Mouse (Mus musculus) embryonic facial prominence, embryonic 11.5 days (tissue): ENCODE measurements around the gene Lins1. TPM values are rescaled to one million over a fixed set of nuclear protein-coding genes. Genes with fewer than 3 reads are reported as not detected.
A peak's percentile ranks its signal among the peaks of the same experiment; 100 is the strongest.

Experiments used
- ATAC-seq: fragments of 200-750 bp; cut with Nextera tagmentation; replicated peaks from 2 replicates; pipeline ENCODE4 v1.8.0; 2017; ENCODE audit warnings: low read depth; ENCODE audit not compliant: insufficient number of reproducible peaks, low FRiP score, low TSS enrichment
- DNase-seq: peaks from one replicate; pipeline ENCODE4 v3.0.0-alpha.2; 2015; ENCODE audit warnings: low spot score
- H3K27ac ChIP-seq: fragments of 300-500 bp; sonication (generic); replicated peaks from 2 replicates; pipeline ENCODE4 v1.5.1; 2014; ENCODE audit warnings: mild to moderate bottlenecking, low read depth, low read length, control low read depth
- H3K27me3 ChIP-seq: fragments of 300-500 bp; sonication (generic); 2 replicates; pipeline ENCODE4 v1.6.1; 2014; ENCODE audit warnings: mild to moderate bottlenecking, low read length, moderate library complexity, mixed read lengths; ENCODE audit not compliant: control insufficient read depth, insufficient read depth
- H3K36me3 ChIP-seq: fragments of 300-500 bp; sonication (generic); replicated peaks from 2 replicates; pipeline ENCODE4 v1.6.1; 2014; ENCODE audit warnings: low read depth, mild to moderate bottlenecking, low read length, moderate library complexity, mixed read lengths; ENCODE audit not compliant: control insufficient read depth, insufficient read depth
- H3K4me1 ChIP-seq: fragments of 300-500 bp; sonication (generic); 2 replicates; pipeline ENCODE4 v1.6.1; 2014; ENCODE audit warnings: low read length, mixed read lengths; ENCODE audit not compliant: control insufficient read depth, insufficient read depth
- H3K4me2 ChIP-seq: fragments of 300-500 bp; sonication (generic); 2 replicates; pipeline ENCODE4 v1.6.1; 2014; ENCODE audit warnings: low read depth, mild to moderate bottlenecking, control low read depth, low read length, moderate library complexity
- H3K4me3 ChIP-seq: fragments of 300-500 bp; sonication (generic); 2 replicates; pipeline ENCODE4 v1.5.1; 2014; ENCODE audit warnings: low read depth, low read length, control low read depth
- H3K9ac ChIP-seq: fragments of 300-500 bp; sonication (generic); replicated peaks from 2 replicates; pipeline ENCODE4 v1.6.1; 2014; ENCODE audit warnings: mild to moderate bottlenecking, control low read depth, low read length
- H3K9me3 ChIP-seq: fragments of 300-500 bp; sonication (generic); replicated peaks from 2 replicates; pipeline ENCODE4 v1.6.1; 2016; ENCODE audit warnings: mild to moderate bottlenecking, low read length, inconsistent platforms, mixed read lengths; ENCODE audit not compliant: control insufficient read depth
- WGBS: fragments of 180-500 bp; shearing (Covaris S2); extraction: QIAGEN DNeasy Blood & Tissue Kit; methylation state at CpG from one replicate; pipeline ENCODE4 v1.1.7; 2014; 5-methylcytosine and 5-hydroxymethylcytosine counted together
- polyA plus RNA-seq: library from polyadenylated mRNA; unstranded; fragments of >200 nt; fragmentation: Nextera tagmentation; extraction: Ambion mirVana; gene quantifications from 2 replicates; pipeline ENCODE4 v1.2.1, GENCODE M21; 2014

Lins1 gene
- polyA plus RNA-seq = 26.9 and 29.6 TPM in 2 replicates

DNA sequence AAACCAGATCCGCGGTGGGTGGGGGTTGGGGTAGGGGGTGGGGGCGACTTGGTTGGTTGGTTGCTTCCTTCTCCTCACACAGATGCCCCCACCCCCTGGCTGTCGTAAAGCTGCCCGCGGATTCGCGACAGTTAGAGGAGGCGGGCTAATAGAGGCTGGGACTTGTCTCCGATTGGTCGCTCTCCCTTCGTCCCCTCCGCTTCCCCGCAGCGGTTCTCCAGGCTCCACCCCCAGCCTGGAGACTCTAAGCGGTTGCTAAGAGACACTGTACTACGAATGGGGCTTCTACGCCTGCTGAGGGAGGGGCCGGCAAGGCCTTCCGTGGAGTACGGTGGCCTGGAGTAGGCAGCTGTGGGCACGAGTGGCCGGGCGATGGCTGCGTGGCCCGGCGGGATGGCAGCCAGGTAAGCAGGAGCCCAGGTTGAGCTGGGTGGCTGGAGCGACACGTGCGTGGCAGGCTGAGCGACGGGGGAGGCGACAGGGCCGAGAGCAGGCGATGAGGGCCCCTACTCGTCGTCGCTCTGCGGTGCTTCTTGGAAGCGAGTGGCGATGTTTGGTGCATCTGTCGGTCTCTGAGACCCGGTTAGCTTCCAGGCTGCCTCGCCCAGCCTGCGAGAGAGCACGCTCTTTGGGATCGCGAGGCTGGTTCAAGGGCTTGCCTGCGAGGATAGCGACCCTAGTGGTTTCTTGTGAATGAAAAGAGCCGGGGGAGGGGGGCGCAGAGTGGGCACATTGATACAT is at the start of gene Lins1:
Lins1 (plus strand) TSS at position 270 of the 741 bp plus-strand sequence.
- no peaks in the 10 kb centered on the region for H3K36me3 ChIP-seq
- H3K4me1 ChIP-seq = no peaks in the 10 kb centered on the region
- DNase-seq (peak; percentile 99), ATAC-seq (peak; percentile 99)
- H3K4me2 ChIP-seq = peak within 1 kb of the TSS; percentile 82
- peak within 1 kb of the TSS; percentile 79 for H3K9ac ChIP-seq
- peak within 1 kb of the TSS; percentile 77 for H3K27ac ChIP-seq
- no peaks in the 10 kb centered on the region for H3K9me3 ChIP-seq
- H3K27me3 ChIP-seq = no peaks in the 10 kb centered on the region
- WGBS = under 1% methylated on average over 52 of the region's 52 CpGs
- peak within 1 kb of the TSS; percentile 78 for H3K4me3 ChIP-seq

DNA sequence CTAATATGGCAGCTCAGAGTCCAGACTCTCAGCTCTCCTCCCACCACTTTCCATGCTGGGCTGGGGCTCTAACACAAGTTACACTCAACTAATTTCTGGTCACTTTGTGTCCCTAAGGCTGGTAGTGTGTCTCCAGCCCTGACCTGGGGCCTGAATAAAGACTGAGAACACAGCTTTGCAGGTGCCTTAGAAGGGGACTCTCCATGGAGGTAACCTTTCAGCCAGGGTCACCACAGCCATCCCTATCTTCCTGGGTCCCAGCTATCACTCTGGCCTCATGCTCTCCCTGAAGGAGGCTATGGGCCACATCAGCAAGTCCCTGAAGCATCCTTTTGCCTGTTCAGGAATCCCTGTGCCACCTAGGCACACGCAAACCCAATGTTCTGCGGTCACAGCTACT is 44.0 kb upstream of the Lins1 start:
- Histone ChIP-seq H3K27me3 (no peaks in the 10 kb centered on the region), H3K9me3 (no peaks in the 10 kb centered on the region), H3K9ac (no peak overlapping the region), H3K4me1 (no peaks in the 10 kb centered on the region), H3K4me2 (no peak overlapping the region), H3K36me3 (no peaks in the 10 kb centered on the region; the same call in 1 of the 2 replicates), H3K4me3 (no peak overlapping the region), H3K27ac (no peak overlapping the region)
- no peak for DNase-seq
- no peak for ATAC-seq
- 97% methylated on average over 2 of the region's 2 CpGs for WGBS

DNA sequence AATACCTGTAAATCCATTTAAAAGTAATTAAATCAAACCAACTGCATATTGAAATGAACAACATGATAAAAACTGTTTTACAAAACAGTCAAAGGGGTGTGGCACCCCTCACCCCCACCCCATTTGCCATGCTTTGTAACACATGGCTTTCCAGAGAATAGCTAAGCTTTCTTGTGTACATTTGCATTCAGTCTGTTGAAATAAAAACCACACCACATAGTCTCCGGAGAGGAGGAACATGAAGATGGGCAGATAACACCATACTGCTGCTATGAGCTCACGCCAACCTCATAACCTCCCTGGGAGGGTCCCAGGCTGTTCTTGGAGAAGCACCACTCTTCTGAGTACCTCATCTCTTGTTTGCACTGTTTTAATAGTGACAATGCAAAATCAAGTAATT is 40.5 kb upstream of the Lins1 start:
- H3K9me3 ChIP-seq = no peaks in the 10 kb centered on the region
- no peak overlapping the region for H3K9ac ChIP-seq
- WGBS = 91% methylated on average over 2 of the region's 2 CpGs
- H3K27me3 ChIP-seq = no peaks in the 10 kb centered on the region
- no peak overlapping the region for H3K4me2 ChIP-seq
- H3K4me1 ChIP-seq = no peaks in the 10 kb centered on the region
- H3K36me3 ChIP-seq = no peaks in the 10 kb centered on the region
- ATAC-seq (no peak), DNase-seq (no peak)
- no peak overlapping the region for H3K4me3 ChIP-seq
- no peak overlapping the region for H3K27ac ChIP-seq

DNA sequence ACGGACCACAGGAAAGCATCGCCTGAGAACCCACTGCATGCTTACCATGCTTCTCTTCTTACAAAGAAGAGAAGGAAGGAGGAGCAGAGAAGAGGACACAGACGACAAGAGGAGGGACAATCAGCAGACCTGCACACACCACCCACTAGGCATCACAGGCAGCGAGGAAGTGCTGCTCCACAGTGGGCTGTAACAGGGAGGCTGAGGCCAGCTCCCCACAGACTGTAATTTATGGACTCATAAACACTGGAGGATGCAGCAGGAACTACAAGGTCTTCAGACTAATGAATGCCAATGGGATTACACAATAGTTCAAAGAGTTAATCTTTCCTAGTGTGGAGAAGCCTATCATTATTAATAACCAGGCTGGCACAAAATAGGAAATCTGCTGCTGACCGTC is 38.8 kb upstream of the Lins1 start:
- H3K4me3 ChIP-seq = no peak overlapping the region
- no peaks in the 10 kb centered on the region for H3K9me3 ChIP-seq
- ATAC-seq (no peak), DNase-seq (no peak)
- H3K36me3 ChIP-seq = no peaks in the 10 kb centered on the region; the same call in 1 of the 2 replicates
- 83% methylated on average over 5 of the region's 5 CpGs for WGBS
- no peak overlapping the region for H3K9ac ChIP-seq
- no peak overlapping the region for H3K4me2 ChIP-seq
- no peaks in the 10 kb centered on the region for H3K27me3 ChIP-seq
- no peak overlapping the region for H3K27ac ChIP-seq
- no peaks in the 10 kb centered on the region for H3K4me1 ChIP-seq

DNA sequence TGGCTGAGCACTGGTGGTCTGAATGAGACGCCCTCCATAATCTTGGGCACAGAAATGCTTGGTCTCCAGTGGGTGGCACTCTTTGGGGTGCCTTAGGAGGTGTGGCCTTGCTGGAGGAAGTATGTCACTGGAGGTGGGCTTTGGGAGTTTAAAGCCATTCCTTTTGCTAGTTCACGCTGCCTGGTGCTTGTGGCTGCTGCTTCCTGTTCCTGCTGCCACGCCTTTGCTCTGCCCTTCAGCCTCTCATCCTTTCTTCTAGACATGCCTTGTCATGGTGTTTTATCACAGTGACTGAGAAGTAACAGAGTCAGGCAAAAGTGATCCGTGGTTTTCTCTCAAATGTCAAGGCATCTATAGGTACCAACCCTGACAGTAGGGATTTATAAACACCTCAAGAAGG is 37.5 kb upstream of the Lins1 start:
- ATAC-seq = no peak
- H3K9me3 ChIP-seq = no peaks in the 10 kb centered on the region
- no peak overlapping the region for H3K27ac ChIP-seq
- no peak for DNase-seq
- H3K9ac ChIP-seq = no peak overlapping the region
- H3K36me3 ChIP-seq = no peaks in the 10 kb centered on the region; the same call in 1 of the 2 replicates
- no peaks in the 10 kb centered on the region for H3K4me1 ChIP-seq
- 88% methylated on average over 4 of the region's 4 CpGs for WGBS
- H3K4me2 ChIP-seq = no peak overlapping the region
- H3K4me3 ChIP-seq = no peak overlapping the region
- no peaks in the 10 kb centered on the region for H3K27me3 ChIP-seq

DNA sequence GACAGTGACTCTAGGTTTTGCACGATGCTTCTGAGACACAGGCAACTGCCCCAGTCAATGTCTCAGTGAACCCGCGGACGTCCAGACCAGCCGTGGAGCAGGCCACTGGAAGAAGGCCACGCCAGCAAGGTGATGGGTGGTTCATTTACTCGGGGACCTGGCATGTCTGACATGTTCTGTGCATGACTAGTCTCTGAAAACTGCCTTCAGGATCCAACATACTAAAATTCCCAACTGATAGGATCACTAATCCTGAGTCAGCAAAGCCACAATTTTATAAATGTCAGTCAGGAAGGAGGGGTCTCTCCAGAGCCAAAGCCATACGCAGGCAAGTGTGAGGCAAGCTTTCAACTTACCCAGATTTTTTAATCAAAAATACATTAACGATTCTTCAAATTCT is 36.1 kb upstream of the Lins1 start:
- no peaks in the 10 kb centered on the region; the same call in 1 of the 2 replicates for H3K36me3 ChIP-seq
- no peaks in the 10 kb centered on the region for H3K9me3 ChIP-seq
- H3K27me3 ChIP-seq = no peaks in the 10 kb centered on the region
- no peak overlapping the region for H3K4me3 ChIP-seq
- no peak overlapping the region for H3K9ac ChIP-seq
- no peak for ATAC-seq
- no peak overlapping the region for H3K4me2 ChIP-seq
- no peak overlapping the region for H3K27ac ChIP-seq
- DNase-seq = no peak
- H3K4me1 ChIP-seq = no peaks in the 10 kb centered on the region
- 87% methylated on average over 9 of the region's 9 CpGs for WGBS

DNA sequence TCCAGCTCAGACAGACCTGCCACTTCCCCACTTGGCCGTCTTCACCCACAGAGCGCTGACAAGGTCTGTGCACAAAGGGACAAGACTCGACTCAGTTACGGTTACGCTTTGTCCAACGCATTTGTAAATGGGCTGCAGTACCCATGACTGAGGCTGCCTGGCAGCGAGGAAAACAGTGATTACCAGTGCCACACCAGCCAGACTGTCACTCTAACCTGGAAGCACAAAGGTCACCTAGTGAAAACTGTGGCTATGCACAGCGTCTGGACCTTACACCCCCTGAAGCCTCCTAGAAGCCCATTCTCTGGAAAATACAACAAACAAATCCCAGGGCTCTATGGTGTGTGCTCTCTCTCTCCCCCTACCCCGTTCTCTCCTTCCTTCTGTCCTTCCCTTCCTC is 34.2 kb upstream of the Lins1 start:
- H3K4me2 ChIP-seq = no peak overlapping the region
- no peaks in the 10 kb centered on the region; the same call in 1 of the 2 replicates for H3K36me3 ChIP-seq
- H3K9ac ChIP-seq = no peak overlapping the region
- no peaks in the 10 kb centered on the region for H3K27me3 ChIP-seq
- 87% methylated on average over 9 of the region's 9 CpGs for WGBS
- no peak overlapping the region for H3K4me3 ChIP-seq
- no peaks in the 10 kb centered on the region for H3K4me1 ChIP-seq
- no peak overlapping the region for H3K27ac ChIP-seq
- H3K9me3 ChIP-seq = no peaks in the 10 kb centered on the region
- no peak for DNase-seq
- ATAC-seq = no peak

DNA sequence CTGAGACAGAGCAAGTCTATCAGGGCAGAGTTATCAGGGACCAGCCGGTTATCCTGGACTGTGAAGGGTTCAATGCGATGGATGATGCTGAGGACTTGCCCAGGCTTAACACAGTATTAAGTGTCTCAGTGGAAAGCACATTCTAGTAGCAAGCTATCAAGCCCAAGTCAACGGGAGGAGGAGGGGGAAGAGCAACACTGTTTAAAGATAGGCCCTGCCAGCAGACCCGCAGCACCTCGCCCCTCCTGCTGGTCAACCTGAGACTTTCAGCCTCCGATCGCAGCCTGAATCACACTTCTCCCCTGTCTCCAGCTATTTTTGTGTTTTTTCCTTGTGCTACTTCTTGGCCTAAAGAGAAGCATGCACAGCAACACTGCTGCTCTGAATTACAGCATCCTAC is 29.4 kb upstream of the Lins1 start:
- no peaks in the 10 kb centered on the region for H3K27me3 ChIP-seq
- DNase-seq (peak; percentile 27), ATAC-seq (no peak)
- no peak overlapping the region for H3K4me2 ChIP-seq
- WGBS = 77% methylated on average over 7 of the region's 7 CpGs
- H3K36me3 ChIP-seq = no peaks in the 10 kb centered on the region
- H3K9me3 ChIP-seq = no peaks in the 10 kb centered on the region
- H3K4me1 ChIP-seq = no peaks in the 10 kb centered on the region
- no peak overlapping the region for H3K9ac ChIP-seq
- no peak overlapping the region for H3K27ac ChIP-seq
- no peak overlapping the region for H3K4me3 ChIP-seq
